Mouse (Mus musculus): Measurements from ENCODE around the gene Kcnk1.

Gene Kcnk1

DNA sequence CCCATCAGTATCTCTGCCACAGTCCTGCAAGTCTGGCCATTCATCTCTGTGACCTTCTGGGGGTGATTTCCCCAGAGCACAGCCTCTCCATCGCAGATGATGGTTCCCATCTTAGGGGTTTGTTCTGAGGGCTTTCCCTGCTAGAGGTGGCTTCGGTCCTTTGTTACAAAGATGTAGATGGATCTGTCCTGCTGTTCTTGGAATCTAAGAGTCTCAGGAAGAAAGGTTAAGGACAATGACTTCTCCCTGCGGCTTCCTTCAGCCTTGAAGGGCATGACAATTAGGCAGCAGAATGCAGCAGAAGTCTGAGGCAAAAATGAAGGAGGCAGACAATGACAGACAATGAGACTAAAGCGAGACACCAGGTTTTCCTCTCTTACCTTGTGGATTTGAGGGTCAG, 63.9 kb downstream of the Kcnk1 start:
- no peak for DNase-seq

DNA sequence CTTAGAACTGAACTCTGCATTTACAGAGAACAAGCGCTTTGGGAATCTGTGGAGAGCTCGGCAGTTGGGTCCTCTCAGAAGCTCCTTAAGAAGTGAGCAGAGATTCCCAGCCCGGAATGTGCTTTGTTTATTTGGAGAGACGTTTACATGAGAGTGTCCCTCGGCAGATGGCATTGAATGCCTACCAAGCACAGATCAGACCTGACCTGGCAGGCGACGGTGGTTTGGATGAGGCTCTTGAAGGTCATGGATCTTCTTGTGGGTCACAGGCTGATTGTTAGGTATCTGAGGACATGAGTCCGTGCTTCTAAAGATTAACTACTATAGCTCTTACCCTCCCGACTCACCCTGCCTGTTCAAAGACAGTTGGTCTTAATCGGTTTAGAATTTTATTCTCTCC, 67.9 kb downstream of the Kcnk1 start:
- DNase-seq = no peak

DNA sequence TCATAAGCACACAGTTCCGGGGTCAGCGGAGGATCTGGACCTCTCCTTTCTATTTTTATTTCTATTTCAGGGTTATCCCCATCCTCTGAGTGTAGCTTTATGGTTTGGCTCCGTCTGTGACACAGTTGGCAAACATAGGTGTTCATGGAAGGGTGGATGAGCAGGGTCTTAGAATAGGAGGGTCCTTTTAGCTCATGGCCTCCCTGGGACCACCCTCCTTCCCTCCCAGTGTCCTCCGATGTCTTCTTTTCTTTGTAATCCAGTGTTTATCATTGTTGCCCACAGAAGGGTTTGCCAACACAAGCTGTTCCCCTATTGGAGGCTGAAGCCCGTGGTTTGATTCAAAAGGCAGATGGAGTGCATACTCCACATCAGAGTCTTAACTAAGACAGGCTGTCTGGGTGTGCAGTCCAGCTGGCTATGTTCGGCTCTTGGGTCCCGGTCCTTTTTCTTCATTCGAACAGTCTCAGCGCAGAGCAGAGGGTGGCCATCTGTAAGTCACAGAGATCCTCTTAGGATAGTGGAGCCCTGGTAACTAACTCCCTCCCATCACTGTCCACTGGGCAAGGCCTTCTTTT, 69.0 kb downstream of the Kcnk1 start:
- DNase-seq = no peak

DNA sequence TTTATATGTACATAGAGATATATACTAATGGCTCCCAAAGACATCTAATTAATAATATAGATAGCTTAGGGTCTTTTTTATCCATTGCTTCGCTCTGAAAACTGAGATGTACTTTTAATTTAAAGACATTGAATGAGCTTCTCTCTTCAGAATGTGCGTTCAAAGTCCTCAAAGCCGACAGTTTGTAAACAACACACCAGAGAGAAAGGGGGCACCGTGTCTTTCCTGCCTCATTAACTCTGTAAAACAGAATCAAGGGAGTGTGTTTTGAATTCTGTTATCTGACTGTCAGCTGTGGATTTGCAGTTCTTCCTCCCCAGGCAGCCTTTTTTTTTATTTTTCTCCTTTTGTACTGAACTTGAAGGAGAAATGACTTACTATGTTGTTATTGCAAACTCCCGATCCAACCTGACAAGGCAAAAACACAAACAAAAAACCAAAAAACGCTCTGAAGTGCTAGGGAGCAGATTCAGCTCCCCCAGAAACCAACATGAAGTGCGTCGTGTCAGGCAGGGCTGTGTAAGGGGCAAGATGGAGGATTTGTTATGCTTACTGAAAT, 69.7 kb downstream of the Kcnk1 start:
- DNase-seq = no peak

DNA sequence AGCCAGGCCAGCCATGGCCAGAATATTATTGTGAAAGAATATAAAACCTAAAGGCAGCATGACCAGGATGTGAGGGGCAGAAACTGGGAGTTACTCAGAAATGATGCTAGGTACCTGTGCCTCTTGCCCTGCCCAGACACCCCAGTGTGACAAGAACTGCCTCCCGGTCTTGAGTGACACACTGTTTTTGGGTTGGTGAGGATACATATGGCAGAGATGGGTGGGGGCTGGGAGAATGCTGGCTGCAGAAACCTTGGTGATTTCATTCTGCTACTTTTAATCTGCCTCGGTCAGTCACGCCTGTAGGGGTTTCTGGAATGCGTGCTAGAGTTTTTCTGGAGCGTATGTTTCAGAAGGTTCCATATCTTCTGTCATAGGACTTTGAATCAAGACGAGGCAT, 72.3 kb downstream of the Kcnk1 start:
- no peak for DNase-seq

DNA sequence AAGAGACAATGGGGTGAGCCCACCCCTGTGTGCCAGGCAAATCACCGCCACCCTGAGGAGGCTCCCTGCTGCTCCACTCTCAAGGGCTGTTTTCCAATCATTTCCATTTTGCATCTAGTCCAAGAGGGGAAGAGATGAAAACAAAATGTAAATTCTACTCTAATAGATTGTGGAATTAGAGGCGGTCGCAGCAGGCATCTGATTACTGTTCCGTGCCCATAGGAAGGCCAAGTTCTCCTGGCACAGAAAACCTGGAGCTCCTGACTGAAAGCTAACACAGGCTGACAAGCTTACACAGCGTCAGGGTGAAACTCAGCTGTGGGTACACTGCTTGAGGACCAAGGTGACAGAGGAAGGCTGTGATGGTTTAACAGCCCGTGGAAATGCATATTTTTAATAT, 73.2 kb downstream of the Kcnk1 start:
- DNase-seq = no peak

DNA sequence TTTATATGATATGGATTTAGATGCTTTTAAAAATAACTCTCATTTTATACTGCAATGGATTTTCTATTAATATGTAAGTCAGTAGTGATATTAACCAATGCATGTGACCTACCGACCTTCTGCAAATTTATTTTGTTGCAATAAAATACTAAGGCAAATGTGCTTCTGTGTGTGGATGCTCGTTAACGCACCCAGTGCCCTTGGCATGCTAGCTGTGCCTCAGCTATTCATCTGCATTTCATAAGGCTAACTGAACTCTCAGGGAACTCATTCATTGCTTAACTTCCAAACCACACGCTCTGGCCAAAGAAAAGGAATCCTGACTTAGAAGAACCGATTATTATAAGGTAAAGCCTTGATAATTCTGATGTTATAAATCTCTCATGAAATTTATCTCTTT, 77.7 kb downstream of the Kcnk1 start:
- no peak for DNase-seq

DNA sequence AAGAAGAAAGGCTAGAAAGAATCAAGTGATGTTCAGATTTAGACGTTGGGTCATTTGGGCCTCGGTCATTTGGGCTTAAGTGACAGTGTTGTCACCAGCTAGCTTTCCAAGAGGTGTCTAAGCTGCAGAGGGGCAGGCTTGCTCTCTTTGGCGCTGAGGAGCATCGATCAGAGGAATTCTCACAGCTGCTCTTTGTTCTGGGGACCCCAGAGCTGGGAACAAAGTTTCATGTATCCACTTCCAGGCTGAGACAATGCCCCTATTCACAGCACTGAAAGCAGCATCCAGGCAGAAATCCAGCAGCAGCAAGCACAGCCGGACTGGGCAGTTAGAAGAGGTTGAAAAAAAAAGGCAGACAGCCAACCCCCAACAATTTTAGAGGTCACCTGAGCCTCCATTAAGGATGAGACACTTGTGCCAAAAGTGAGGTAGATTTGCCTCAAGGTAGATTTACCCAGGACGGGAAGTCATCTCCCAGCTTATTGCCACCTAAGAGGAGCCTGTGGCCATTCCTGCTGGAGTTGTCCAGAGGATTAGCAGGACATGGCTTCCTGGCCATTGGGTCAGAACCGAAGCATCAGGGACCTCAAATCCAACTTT, 78.3 kb downstream of the Kcnk1 start:
- DNase-seq = no peak

DNA sequence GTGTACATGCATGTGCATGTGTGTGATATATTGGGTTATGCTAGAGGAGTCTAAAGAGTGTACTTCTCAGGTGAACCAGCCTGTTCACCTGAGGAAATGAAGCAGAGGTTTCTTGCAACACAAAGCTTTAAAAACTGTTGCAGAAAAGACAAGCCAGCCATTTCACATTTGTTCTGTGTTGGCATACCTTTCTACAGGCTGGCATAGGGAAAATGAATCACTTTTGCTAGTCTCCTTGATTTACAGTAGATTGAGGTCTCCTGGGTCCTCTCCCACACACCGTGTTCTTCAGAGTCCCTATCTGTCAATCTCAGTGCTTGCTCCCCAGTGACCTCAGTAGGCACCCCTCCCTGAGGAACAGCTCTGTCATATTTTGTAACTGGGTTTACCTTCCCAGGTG, 79.1 kb downstream of the Kcnk1 start:
- DNase-seq = no peak

DNA sequence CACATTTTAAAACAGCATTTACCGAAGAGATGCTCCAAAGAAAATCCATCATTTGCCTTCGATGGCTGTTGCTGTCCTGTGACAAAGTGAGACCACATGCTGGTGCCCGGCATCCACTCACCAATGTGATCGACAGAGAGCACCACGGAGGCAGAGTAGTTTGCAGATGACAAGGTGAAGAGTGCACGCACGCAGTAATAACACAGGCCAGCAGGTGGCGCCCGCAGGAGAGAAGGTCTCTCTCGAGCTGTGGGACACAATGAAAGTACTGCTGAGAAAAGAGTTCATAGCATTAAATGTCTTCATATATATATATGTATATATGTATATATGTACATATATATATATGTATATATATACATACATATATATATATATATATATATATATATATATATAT, 80.4 kb downstream of the Kcnk1 start:
- peak; percentile 62 to 92 for DNase-seq

Measured in kidney, postnatal 36 days (tissue).